Mouse (Mus musculus): ENCODE data around the gene Ppara. TPM values are rescaled to one million over a fixed set of nuclear protein-coding genes. Genes with fewer than 3 reads are reported as not detected.

Gene Ppara
- polyA plus RNA-seq, 1 experiment from 2014 or later = 51.3 TPM

DNA sequence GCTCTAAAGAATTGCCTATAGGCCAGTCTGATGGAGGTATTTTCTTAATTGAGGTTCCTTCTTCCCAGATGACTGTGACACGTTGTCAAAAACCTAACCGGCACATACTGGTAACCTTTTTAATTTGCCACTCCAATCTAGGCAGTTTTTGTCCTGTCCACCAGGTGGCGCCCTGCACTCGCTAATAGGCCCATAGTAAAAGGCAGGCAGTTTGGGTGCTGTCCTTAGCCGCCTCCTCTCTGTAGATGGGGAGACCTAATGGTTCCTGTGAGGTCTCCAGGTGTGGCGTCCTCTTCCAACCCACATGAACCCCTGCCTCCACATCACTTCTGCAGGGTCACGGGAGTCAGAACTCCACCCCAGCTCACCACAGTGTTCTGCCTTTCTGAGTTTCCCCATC lies 18.7 kb upstream of the Ppara start:
- H3K27ac ChIP-seq (ENCODE audit: low read length) = no peak overlapping the region
- WGBS (ENCODE audit: insufficient replicate concordance) = 5% methylated on average over 7 of the region's 7 CpGs

DNA sequence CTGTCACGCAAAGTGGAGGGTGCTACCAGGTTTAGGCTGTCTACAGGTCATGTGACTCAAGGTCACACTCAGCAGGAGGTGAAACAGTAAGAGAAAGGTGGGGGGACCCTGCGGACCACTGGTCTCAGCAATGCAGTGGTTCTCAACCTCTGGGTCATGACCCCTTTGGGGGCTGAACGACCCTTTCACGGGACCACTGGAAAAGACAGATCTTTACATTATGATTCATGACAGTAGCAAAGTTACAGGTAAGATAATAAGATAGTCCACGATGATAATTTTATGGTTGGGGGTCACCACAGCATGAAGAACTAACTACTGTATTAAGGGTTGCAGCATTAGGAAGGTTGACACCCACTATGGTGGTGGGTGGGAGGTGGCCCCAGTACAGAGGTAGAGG lies 18.2 kb upstream of the Ppara start:
- ATAC-seq (ENCODE audit: low read depth) = no peak
- 54% methylated on average over 5 of the region's 5 CpGs for WGBS (ENCODE audit: insufficient replicate concordance)
- Histone ChIP-seq H3K9me3 (replicated peaks; ENCODE audit: control insufficient read depth, low read length) (no peaks in the 10 kb centered on the region), H3K27ac (ENCODE audit: low read length) (no peak overlapping the region), H3K4me1 (ENCODE audit: control insufficient read depth, low read depth, low read length) (peaks cover 2% of the 10 kb centered on the region; the same call in 1 of the 2 replicates), H3K27me3 (ENCODE audit: control insufficient read depth, insufficient read depth, low read depth, low read length) (no peaks in the 10 kb centered on the region), H3K36me3 (ENCODE audit: control insufficient read depth, insufficient read depth) (no peaks in the 10 kb centered on the region), H3K9ac (ENCODE audit: low read depth, low read length) (no peak overlapping the region), H3K4me2 (ENCODE audit: low read depth, low read length) (no peak overlapping the region), H3K4me3 (ENCODE audit: low read depth, low read length) (no peak overlapping the region)

More for the DNA sequence above, 18.7 kb upstream of the Ppara start:
- ATAC-seq (ENCODE audit: low read depth) = no peak; the same call in 1 of the 2 replicates
- H3K36me3 ChIP-seq (ENCODE audit: control insufficient read depth, insufficient read depth) = no peaks in the 10 kb centered on the region
- no peaks in the 10 kb centered on the region for H3K9me3 ChIP-seq (replicated peaks; ENCODE audit: control insufficient read depth, low read length)
- H3K4me3 ChIP-seq (ENCODE audit: low read depth, low read length) = no peak overlapping the region
- H3K27me3 ChIP-seq (ENCODE audit: control insufficient read depth, insufficient read depth, low read depth, low read length) = no peaks in the 10 kb centered on the region
- H3K9ac ChIP-seq (ENCODE audit: low read depth, low read length) = no peak overlapping the region
- H3K4me2 ChIP-seq (ENCODE audit: low read depth, low read length) = no peak overlapping the region
- H3K4me1 ChIP-seq (ENCODE audit: control insufficient read depth, low read depth, low read length) = peaks cover 2% of the 10 kb centered on the region; the same call in 1 of the 2 replicates

DNA sequence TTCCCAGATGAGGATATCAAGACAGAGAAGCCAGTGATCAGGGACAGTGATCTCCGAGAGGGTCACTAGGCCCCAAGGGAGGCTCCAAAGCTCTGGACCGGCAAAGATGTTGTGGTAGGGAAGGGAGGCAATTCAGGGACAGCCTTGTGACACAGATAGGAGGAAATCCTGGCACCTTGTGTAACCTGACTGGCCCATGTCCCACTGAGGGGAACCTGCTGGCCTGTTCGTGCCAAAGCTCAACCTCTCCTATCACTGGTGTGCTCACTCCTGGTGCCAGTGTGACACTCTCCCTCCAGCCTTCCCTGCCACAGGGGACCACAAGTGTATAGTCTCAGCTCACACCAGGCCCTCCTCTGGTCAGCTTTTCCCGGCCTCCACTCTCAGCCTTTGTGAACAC lies 17.8 kb upstream of the Ppara start:
- H3K9ac ChIP-seq (ENCODE audit: low read depth, low read length) = no peak overlapping the region
- H3K36me3 ChIP-seq (ENCODE audit: control insufficient read depth, insufficient read depth) = no peaks in the 10 kb centered on the region
- H3K4me3 ChIP-seq (ENCODE audit: low read depth, low read length) = no peak overlapping the region
- no peaks in the 10 kb centered on the region for H3K27me3 ChIP-seq (ENCODE audit: control insufficient read depth, insufficient read depth, low read depth, low read length)
- no peak overlapping the region for H3K27ac ChIP-seq (ENCODE audit: low read length)
- H3K4me2 ChIP-seq (ENCODE audit: low read depth, low read length) = no peak overlapping the region
- ATAC-seq (ENCODE audit: low read depth) = no peak
- H3K9me3 ChIP-seq (replicated peaks; ENCODE audit: control insufficient read depth, low read length) = no peaks in the 10 kb centered on the region
- WGBS (ENCODE audit: insufficient replicate concordance) = 64% methylated on average over 4 of the region's 4 CpGs
- H3K4me1 ChIP-seq (ENCODE audit: control insufficient read depth, low read depth, low read length) = peaks cover 2% of the 10 kb centered on the region; the same call in 1 of the 2 replicates

DNA sequence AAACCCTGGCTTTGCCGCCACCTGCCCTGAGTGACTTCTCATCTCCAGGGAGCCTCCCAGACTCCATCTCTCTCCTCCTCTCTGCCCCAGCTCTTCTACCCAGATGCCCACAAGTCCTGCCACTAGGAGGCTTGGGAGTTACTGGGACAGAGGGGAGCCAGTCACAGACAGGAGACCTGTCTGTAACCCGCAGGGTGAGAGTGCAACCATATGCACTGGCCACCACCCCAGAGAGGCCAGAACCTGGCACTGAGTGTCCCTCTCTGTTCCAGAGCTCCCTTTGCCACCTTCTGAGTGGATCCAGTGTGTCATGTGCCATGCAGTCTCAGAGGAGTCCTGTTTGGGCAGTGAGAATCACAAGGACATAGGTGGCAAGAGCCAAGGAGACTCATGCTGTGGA lies 17.0 kb upstream of the Ppara start:
- no peak overlapping the region for H3K4me2 ChIP-seq (ENCODE audit: low read depth, low read length)
- WGBS (ENCODE audit: insufficient replicate concordance) = 61% methylated on average over 2 of the region's 2 CpGs
- ATAC-seq (ENCODE audit: low read depth) = no peak
- H3K9me3 ChIP-seq (replicated peaks; ENCODE audit: control insufficient read depth, low read length) = no peaks in the 10 kb centered on the region
- H3K36me3 ChIP-seq (ENCODE audit: control insufficient read depth, insufficient read depth) = no peaks in the 10 kb centered on the region
- H3K9ac ChIP-seq (ENCODE audit: low read depth, low read length) = no peak overlapping the region
- H3K27me3 ChIP-seq (ENCODE audit: control insufficient read depth, insufficient read depth, low read depth, low read length) = no peaks in the 10 kb centered on the region
- no peak overlapping the region for H3K27ac ChIP-seq (ENCODE audit: low read length)
- no peak overlapping the region for H3K4me3 ChIP-seq (ENCODE audit: low read depth, low read length)
- peaks cover 2% of the 10 kb centered on the region; the same call in 1 of the 2 replicates for H3K4me1 ChIP-seq (ENCODE audit: control insufficient read depth, low read depth, low read length)

DNA sequence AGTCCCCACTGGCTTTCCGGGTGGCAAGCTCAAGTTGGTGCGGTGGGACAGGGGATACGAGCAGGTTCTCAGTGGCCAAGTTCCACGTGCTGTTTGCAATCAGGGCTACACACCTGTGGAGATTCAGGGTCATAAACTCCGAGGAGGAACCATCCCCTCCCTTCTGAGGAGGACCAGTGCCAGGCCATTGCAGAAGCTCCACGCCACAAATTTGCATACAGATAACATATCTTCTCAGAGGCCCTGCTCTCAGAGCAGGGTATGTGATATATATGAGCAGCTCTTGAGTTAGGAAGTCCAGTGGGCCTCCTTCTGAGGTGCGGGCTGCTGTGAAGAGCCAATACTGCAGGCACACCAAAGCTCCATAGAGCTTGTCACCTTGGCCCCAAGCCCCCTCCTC lies 15.8 kb upstream of the Ppara start:
- no peaks in the 10 kb centered on the region for H3K27me3 ChIP-seq (ENCODE audit: control insufficient read depth, insufficient read depth, low read depth, low read length)
- H3K4me2 ChIP-seq (ENCODE audit: low read depth, low read length) = no peak overlapping the region
- WGBS (ENCODE audit: insufficient replicate concordance) = 32% methylated on average over 7 of the region's 7 CpGs
- ATAC-seq (ENCODE audit: low read depth) = no peak
- H3K4me3 ChIP-seq (ENCODE audit: low read depth, low read length) = no peak overlapping the region
- peaks cover 2% of the 10 kb centered on the region; the same call in 1 of the 2 replicates for H3K4me1 ChIP-seq (ENCODE audit: control insufficient read depth, low read depth, low read length)
- H3K9me3 ChIP-seq (replicated peaks; ENCODE audit: control insufficient read depth, low read length) = no peaks in the 10 kb centered on the region
- H3K9ac ChIP-seq (ENCODE audit: low read depth, low read length) = no peak overlapping the region
- no peaks in the 10 kb centered on the region for H3K36me3 ChIP-seq (ENCODE audit: control insufficient read depth, insufficient read depth)
- no peak overlapping the region for H3K27ac ChIP-seq (ENCODE audit: low read length)

DNA sequence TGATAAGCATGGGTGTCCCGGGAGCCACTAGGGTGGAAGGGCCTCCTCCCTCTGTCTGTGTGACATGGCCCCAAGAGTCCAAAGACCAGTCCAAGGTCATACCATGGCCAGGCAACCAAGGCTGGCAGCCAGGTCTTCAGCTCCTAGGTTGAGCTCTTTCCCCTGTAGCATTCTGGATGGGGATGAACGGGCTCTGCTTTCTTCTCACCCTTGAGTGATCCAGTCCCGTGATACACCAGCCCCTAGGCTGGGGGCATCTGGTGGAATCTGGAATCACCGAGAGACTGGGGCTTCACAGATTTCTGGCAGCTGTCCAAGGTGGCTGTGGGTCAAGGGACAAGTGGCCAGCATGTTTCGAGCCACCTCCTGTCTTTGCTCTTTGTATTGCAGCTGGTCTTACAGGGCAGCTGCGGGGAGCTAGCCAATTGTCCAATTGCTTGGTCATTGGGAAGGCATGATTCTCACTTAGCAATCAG lies 14.4 kb upstream of the Ppara start:
- ATAC-seq (ENCODE audit: low read depth) = peak; percentile 70

DNA sequence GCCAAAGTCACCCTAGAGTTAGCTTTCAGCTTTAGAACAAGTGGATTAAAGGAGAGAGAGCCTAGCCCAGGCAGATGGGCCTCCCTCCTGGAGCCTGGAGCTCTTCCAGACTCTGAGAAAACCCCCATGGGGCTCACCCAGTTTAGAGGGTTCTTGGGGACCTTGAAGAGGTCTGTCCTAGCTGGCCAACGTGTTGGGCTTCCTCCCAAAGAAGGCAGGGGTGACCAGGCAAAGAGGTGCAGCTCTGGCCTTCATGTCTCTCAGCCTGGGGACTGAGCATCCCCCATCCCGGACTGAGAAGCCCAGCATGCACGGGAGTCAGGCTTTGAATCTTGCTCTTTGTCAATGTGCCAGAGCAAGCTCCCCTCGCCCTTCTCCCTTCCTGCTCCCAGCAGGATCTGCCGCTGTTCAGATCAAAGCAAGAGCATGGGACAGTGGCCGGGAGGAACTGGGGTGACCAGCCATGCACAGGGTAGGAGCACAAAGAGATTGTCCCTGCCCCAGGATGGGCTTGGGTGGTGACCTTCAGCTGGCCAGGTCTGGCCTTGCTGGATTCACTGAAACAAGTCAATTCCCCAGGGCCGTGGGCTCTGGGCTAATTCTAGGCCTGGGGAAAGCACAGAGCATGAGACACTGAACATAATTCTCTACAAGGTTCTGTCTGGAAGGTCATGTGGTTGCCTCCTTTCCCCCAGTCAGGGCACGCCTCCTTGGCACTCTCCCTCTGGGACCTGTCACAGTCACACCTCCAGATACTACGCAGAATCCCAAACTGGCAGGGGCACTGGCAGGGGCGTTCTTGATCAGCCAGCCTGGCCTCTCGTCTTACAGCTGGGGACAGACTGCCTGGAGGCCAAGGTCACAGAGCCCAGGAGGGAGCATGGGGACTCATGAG lies 10.3 kb upstream of the Ppara start:
- H3K9ac ChIP-seq (ENCODE audit: low read depth, low read length) = no peak overlapping the region
- WGBS (ENCODE audit: insufficient replicate concordance) = 34% methylated on average over 11 of the region's 11 CpGs
- H3K4me3 ChIP-seq (ENCODE audit: low read depth, low read length) = no peak overlapping the region
- no peak overlapping the region for H3K27ac ChIP-seq (ENCODE audit: low read length)
- peaks cover 2% of the 10 kb centered on the region; the same call in 1 of the 2 replicates for H3K4me1 ChIP-seq (ENCODE audit: control insufficient read depth, low read depth, low read length)
- H3K9me3 ChIP-seq (replicated peaks; ENCODE audit: control insufficient read depth, low read length) = no peaks in the 10 kb centered on the region
- ATAC-seq (ENCODE audit: low read depth) = no peak
- no peak overlapping the region for H3K4me2 ChIP-seq (ENCODE audit: low read depth, low read length)
- H3K27me3 ChIP-seq (ENCODE audit: control insufficient read depth, insufficient read depth, low read depth, low read length) = no peaks in the 10 kb centered on the region
- no peaks in the 10 kb centered on the region for H3K36me3 ChIP-seq (ENCODE audit: control insufficient read depth, insufficient read depth)

More for the DNA sequence above, 14.4 kb upstream of the Ppara start:
- no peak overlapping the region for H3K4me3 ChIP-seq (ENCODE audit: low read depth, low read length)
- peaks cover 2% of the 10 kb centered on the region; the same call in 1 of the 2 replicates for H3K4me1 ChIP-seq (ENCODE audit: control insufficient read depth, low read depth, low read length)
- H3K27ac ChIP-seq (ENCODE audit: low read length) = no peak overlapping the region
- no peaks in the 10 kb centered on the region for H3K9me3 ChIP-seq (replicated peaks; ENCODE audit: control insufficient read depth, low read length)
- 47% methylated on average over 6 of the region's 6 CpGs for WGBS (ENCODE audit: insufficient replicate concordance)
- no peaks in the 10 kb centered on the region for H3K36me3 ChIP-seq (ENCODE audit: control insufficient read depth, insufficient read depth)
- H3K27me3 ChIP-seq (ENCODE audit: control insufficient read depth, insufficient read depth, low read depth, low read length) = no peaks in the 10 kb centered on the region
- H3K4me2 ChIP-seq (ENCODE audit: low read depth, low read length) = no peak overlapping the region
- H3K9ac ChIP-seq (ENCODE audit: low read depth, low read length) = no peak overlapping the region

DNA sequence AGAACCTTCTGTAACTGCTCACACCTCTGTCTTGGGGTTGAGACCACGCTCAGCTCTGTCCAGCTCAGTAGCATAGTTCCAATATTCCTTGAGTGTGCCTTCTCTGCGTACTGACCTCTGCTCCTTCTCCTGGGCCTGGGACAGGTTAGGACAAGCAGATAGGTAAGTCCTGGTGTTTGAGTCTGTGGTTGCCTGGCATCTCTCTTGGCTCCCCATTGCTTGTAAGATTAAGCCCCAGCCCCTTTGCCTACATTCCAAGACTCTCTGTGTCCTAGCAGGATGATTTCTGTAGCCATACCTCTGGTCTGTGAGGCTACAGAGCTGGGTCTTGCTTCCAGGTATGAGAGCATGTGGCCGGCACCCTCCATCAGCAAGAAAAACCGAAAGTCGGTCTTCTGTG lies 6.6 kb upstream of the Ppara start:
- WGBS (ENCODE audit: insufficient replicate concordance) = 72% methylated on average over 5 of the region's 5 CpGs
- Histone ChIP-seq H3K9ac (ENCODE audit: low read depth, low read length) (no peak overlapping the region), H3K27me3 (ENCODE audit: control insufficient read depth, insufficient read depth, low read depth, low read length) (no peaks in the 10 kb centered on the region), H3K36me3 (ENCODE audit: control insufficient read depth, insufficient read depth) (no peaks in the 10 kb centered on the region), H3K9me3 (replicated peaks; ENCODE audit: control insufficient read depth, low read length) (no peaks in the 10 kb centered on the region), H3K4me3 (ENCODE audit: low read depth, low read length) (no peak overlapping the region), H3K4me2 (ENCODE audit: low read depth, low read length) (no peak overlapping the region), H3K4me1 (ENCODE audit: control insufficient read depth, low read depth, low read length) (no peaks in the 10 kb centered on the region; the same call in 1 of the 2 replicates), H3K27ac (ENCODE audit: low read length) (no peak overlapping the region)
- no peak for ATAC-seq (ENCODE audit: low read depth)

DNA sequence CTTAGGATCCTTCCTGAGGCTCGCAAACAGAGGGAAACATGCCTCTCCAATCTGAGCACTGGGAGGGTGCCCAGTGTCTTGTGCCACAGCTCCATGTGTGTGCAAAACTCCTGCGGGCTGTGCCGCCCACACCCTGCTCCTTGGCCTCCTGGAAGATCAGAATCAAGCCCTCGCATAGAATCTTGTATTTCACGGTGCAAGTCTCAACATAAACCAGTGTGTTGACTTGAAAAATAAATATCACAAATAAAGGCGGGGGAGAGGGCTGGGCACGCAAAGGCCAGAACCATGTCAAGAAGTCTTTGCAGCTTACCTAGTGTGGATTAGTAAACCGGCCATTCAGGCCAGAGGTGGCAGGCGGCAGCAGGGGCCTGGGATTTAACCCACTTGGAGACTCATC lies 5.5 kb upstream of the Ppara start:
- H3K4me2 ChIP-seq (ENCODE audit: low read depth, low read length) = no peak overlapping the region
- H3K4me1 ChIP-seq (ENCODE audit: control insufficient read depth, low read depth, low read length) = no peaks in the 10 kb centered on the region; the same call in 1 of the 2 replicates
- ATAC-seq (ENCODE audit: low read depth) = no peak
- no peaks in the 10 kb centered on the region for H3K36me3 ChIP-seq (ENCODE audit: control insufficient read depth, insufficient read depth)
- H3K4me3 ChIP-seq (ENCODE audit: low read depth, low read length) = no peak overlapping the region
- no peak overlapping the region for H3K27ac ChIP-seq (ENCODE audit: low read length)
- peaks cover 4% of the 10 kb centered on the region for H3K27me3 ChIP-seq (ENCODE audit: control insufficient read depth, insufficient read depth, low read depth, low read length)
- H3K9me3 ChIP-seq (replicated peaks; ENCODE audit: control insufficient read depth, low read length) = no peaks in the 10 kb centered on the region
- 72% methylated on average over 9 of the region's 9 CpGs for WGBS (ENCODE audit: insufficient replicate concordance)
- no peak overlapping the region for H3K9ac ChIP-seq (ENCODE audit: low read depth, low read length)

All from liver, embryonic 16.5 days (tissue).